Mouse (Mus musculus): ENCODE measurements around the gene H2-M5. TPM values are rescaled to one million over a fixed set of nuclear protein-coding genes. Genes with fewer than 3 reads are reported as not detected.
"Not testable (repeated sequence)": the region's sequence is repeated elsewhere in the genome, so short reads cannot be mapped to it uniquely, and the experiment has no call there.

H2-M5 gene
- polyA plus RNA-seq, 1 experiment from 2014 or later = 2.4 TPM

- no peak for ATAC-seq
- H3K9me3 ChIP-seq (ENCODE audit: control insufficient read depth, low read length) = no peaks in the 10 kb centered on the region
- H3K4me2 ChIP-seq (ENCODE audit: low read length) = no peak overlapping the region
- H3K27me3 ChIP-seq (replicated peaks; ENCODE audit: control insufficient read depth, insufficient read depth, low read length) = no peaks in the 10 kb centered on the region
- WGBS = 33% methylated on average over 7 of the region's 7 CpGs
- no peak overlapping the region for H3K4me3 ChIP-seq (ENCODE audit: low read length)
- H3K9ac ChIP-seq (ENCODE audit: low read depth, low read length) = no peak overlapping the region
- H3K4me1 ChIP-seq (ENCODE audit: control insufficient read depth, insufficient read depth, low read depth, low read length) = no peaks in the 10 kb centered on the region; the same call in 1 of the 2 replicates
- no peaks in the 10 kb centered on the region for H3K36me3 ChIP-seq (ENCODE audit: control insufficient read depth, insufficient read depth, low read length)
- no peak overlapping the region for H3K27ac ChIP-seq (ENCODE audit: low read depth, low read length)
These were observed 7.8 kb upstream of the H2-M5 start for GRCm38 (mm10) chr17:36997033-36997735.

GRCm38 (mm10) chr17:36995448-36995847 lies 6.1 kb upstream of the H2-M5 start:
- ATAC-seq = no peak
- H3K27ac ChIP-seq (ENCODE audit: low read depth, low read length) = no peak overlapping the region
- H3K27me3 ChIP-seq (replicated peaks; ENCODE audit: control insufficient read depth, insufficient read depth, low read length) = no peaks in the 10 kb centered on the region
- H3K4me1 ChIP-seq (ENCODE audit: control insufficient read depth, insufficient read depth, low read depth, low read length) = no peaks in the 10 kb centered on the region
- no peaks in the 10 kb centered on the region for H3K36me3 ChIP-seq (ENCODE audit: control insufficient read depth, insufficient read depth, low read length)
- no peak overlapping the region for H3K4me2 ChIP-seq (ENCODE audit: low read length)
- H3K4me3 ChIP-seq (ENCODE audit: low read length) = no peak overlapping the region
- no peaks in the 10 kb centered on the region for H3K9me3 ChIP-seq (ENCODE audit: control insufficient read depth, low read length)
- WGBS = 68% methylated on average over 3 of the region's 3 CpGs
- no peak overlapping the region for H3K9ac ChIP-seq (ENCODE audit: low read depth, low read length)

GRCm38 (mm10) chr17:36994528-36994927 lies 5.2 kb upstream of the H2-M5 start:
- Histone ChIP-seq H3K9me3 (ENCODE audit: control insufficient read depth, low read length) (no peaks in the 10 kb centered on the region), H3K4me2 (ENCODE audit: low read length) (no peak overlapping the region), H3K4me3 (ENCODE audit: low read length) (no peak overlapping the region), H3K27ac (ENCODE audit: low read depth, low read length) (no peak overlapping the region), H3K27me3 (replicated peaks; ENCODE audit: control insufficient read depth, insufficient read depth, low read length) (no peaks in the 10 kb centered on the region), H3K36me3 (ENCODE audit: control insufficient read depth, insufficient read depth, low read length) (no peaks in the 10 kb centered on the region), H3K9ac (ENCODE audit: low read depth, low read length) (no peak overlapping the region), H3K4me1 (ENCODE audit: control insufficient read depth, insufficient read depth, low read depth, low read length) (no peaks in the 10 kb centered on the region)
- ATAC-seq = no peak
- 80% methylated on average over 2 of the region's 2 CpGs for WGBS

GRCm38 (mm10) chr17:36993770-36994325 lies 4.5 kb upstream of the H2-M5 start:
- Histone ChIP-seq H3K27ac (ENCODE audit: low read depth, low read length) (no peak overlapping the region), H3K4me2 (ENCODE audit: low read length) (no peak overlapping the region), H3K36me3 (ENCODE audit: control insufficient read depth, insufficient read depth, low read length) (no peaks in the 10 kb centered on the region), H3K27me3 (replicated peaks; ENCODE audit: control insufficient read depth, insufficient read depth, low read length) (0 out of 2 replicates have a peak, but pooled peaks cover 2% of the 10 kb centered on the region), H3K9me3 (ENCODE audit: control insufficient read depth, low read length) (no peaks in the 10 kb centered on the region), H3K4me1 (ENCODE audit: control insufficient read depth, insufficient read depth, low read depth, low read length) (no peaks in the 10 kb centered on the region), H3K9ac (ENCODE audit: low read depth, low read length) (no peak overlapping the region), H3K4me3 (ENCODE audit: low read length) (no peak overlapping the region)
- no peak for ATAC-seq
- WGBS = 92% methylated on average over 4 of the region's 4 CpGs

GRCm38 (mm10) chr17:36992336-36993104 lies 3.2 kb upstream of the H2-M5 start:
- no peak overlapping the region for H3K4me3 ChIP-seq (ENCODE audit: low read length)
- no peak overlapping the region for H3K27ac ChIP-seq (ENCODE audit: low read depth, low read length)
- peaks cover 2% of the 10 kb centered on the region; the same call in 1 of the 2 replicates for H3K27me3 ChIP-seq (replicated peaks; ENCODE audit: control insufficient read depth, insufficient read depth, low read length)
- H3K4me2 ChIP-seq (ENCODE audit: low read length) = no peak overlapping the region
- no peak overlapping the region for H3K9ac ChIP-seq (ENCODE audit: low read depth, low read length)
- WGBS = 78% methylated on average over 3 of the region's 3 CpGs
- no peaks in the 10 kb centered on the region for H3K36me3 ChIP-seq (ENCODE audit: control insufficient read depth, insufficient read depth, low read length)
- H3K9me3 ChIP-seq (ENCODE audit: control insufficient read depth, low read length) = no peaks in the 10 kb centered on the region
- no peak for ATAC-seq
- no peaks in the 10 kb centered on the region for H3K4me1 ChIP-seq (ENCODE audit: control insufficient read depth, insufficient read depth, low read depth, low read length)

GRCm38 (mm10) chr17:36990630-36991029 lies 1.3 kb upstream of the H2-M5 start:
- not testable (repeated sequence) for H3K4me3 ChIP-seq (ENCODE audit: low read length); H3K9me3 ChIP-seq (ENCODE audit: control insufficient read depth, low read length); H3K4me1 ChIP-seq (ENCODE audit: control insufficient read depth, insufficient read depth, low read depth, low read length); H3K9ac ChIP-seq (ENCODE audit: low read depth, low read length); H3K27ac ChIP-seq (ENCODE audit: low read depth, low read length); H3K36me3 ChIP-seq (ENCODE audit: control insufficient read depth, insufficient read depth, low read length); ATAC-seq; H3K27me3 ChIP-seq (replicated peaks; ENCODE audit: control insufficient read depth, insufficient read depth, low read length); H3K4me2 ChIP-seq (ENCODE audit: low read length)
- WGBS = 95% methylated on average over 6 of the region's 6 CpGs

GRCm38 (mm10) chr17:36988475-36988874 lies 862 bp downstream of the H2-M5 start:
- 7% methylated on average over 24 of the region's 24 CpGs for WGBS
- Histone ChIP-seq H3K9me3 (ENCODE audit: control insufficient read depth, low read length) (no peaks in the 10 kb centered on the region), H3K4me1 (ENCODE audit: control insufficient read depth, insufficient read depth, low read depth, low read length) (no peaks in the 10 kb centered on the region), H3K36me3 (ENCODE audit: control insufficient read depth, insufficient read depth, low read length) (no peaks in the 10 kb centered on the region), H3K9ac (ENCODE audit: low read depth, low read length) (no peak overlapping the region), H3K27ac (ENCODE audit: low read depth, low read length) (no peak overlapping the region), H3K4me2 (ENCODE audit: low read length) (peak overlapping the region; percentile 16; the same call in 1 of the 2 replicates), H3K4me3 (ENCODE audit: low read length) (peak overlapping the region; percentile 6; the same call in 1 of the 2 replicates), H3K27me3 (replicated peaks; ENCODE audit: control insufficient read depth, insufficient read depth, low read length) (peaks cover 2% of the 10 kb centered on the region; the same call in 1 of the 2 replicates)
- peak; percentile 69 for ATAC-seq

GRCm38 (mm10) chr17:36982253-36983155 lies 6.8 kb downstream of the H2-M5 start:
- Histone ChIP-seq H3K27me3 (replicated peaks; ENCODE audit: control insufficient read depth, insufficient read depth, low read length) (no peaks in the 10 kb centered on the region; the same call in 1 of the 2 replicates), H3K27ac (ENCODE audit: low read depth, low read length) (no peak overlapping the region), H3K36me3 (ENCODE audit: control insufficient read depth, insufficient read depth, low read length) (no peaks in the 10 kb centered on the region), H3K9ac (ENCODE audit: low read depth, low read length) (no peak overlapping the region), H3K4me3 (ENCODE audit: low read length) (no peak overlapping the region), H3K4me2 (ENCODE audit: low read length) (no peak overlapping the region), H3K9me3 (ENCODE audit: control insufficient read depth, low read length) (no peaks in the 10 kb centered on the region), H3K4me1 (ENCODE audit: control insufficient read depth, insufficient read depth, low read depth, low read length) (no peaks in the 10 kb centered on the region)
- ATAC-seq = no peak
- WGBS = 44% methylated on average over 5 of the region's 5 CpGs
